Mouse (Mus musculus): ENCODE results near the gene Jmjd1c.

Jmjd1c gene

GRCm38 (mm10) chr10:67187952-67188351 lies 92.0 kb downstream of the Jmjd1c start:
- no peak for DNase-seq (ENCODE audit: low read depth, low spot score)

- no peak for DNase-seq (ENCODE audit: low read depth, low spot score)
Measured at GRCm38 (mm10) chr10:67189057-67189456, 93.1 kb downstream of the Jmjd1c start.

DNA sequence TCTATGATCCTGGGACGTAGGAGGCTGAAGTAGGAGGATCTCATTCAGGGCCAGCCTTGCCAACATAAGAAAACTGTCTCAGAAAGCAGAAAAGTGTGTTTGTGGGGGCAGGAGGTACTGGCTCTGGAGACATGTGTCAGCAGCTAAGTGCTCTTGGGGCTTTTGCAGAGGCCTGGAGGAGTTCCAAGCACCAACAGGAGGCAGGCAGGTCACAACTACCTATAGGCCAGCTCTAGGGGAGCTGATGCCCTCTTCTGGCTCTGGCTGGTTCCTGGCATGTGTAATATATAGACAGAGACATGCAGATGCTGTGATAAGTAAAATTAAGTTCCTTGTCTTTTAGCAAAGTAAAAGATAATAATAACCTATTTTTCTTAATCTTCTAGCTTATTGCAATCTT lies 94.3 kb downstream of the Jmjd1c start:
- DNase-seq (ENCODE audit: low read depth, low spot score), result no peak

DNA sequence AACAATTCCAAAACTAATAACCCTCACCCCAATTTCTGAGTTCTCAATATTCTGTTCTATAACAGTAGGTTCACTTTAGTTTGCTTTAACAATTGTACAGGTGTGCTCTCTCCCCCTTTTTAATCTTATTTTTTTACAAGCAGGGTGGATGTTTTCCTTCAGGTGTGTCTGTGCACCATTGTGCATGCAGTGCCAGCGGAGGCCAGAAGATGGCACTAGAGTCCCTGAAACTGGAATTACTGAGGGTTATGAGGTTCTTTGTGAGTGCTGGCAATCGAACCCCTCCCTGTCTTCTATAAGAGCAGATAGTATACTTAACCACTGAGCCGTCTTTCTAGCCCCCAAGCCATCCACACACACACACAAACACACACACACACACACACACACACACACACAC lies 96.4 kb downstream of the Jmjd1c start:
- no peak for DNase-seq (ENCODE audit: low read depth, low spot score)

- no peak for DNase-seq (ENCODE audit: low read depth, low spot score)
Measured at GRCm38 (mm10) chr10:67193003-67193652, 97.2 kb downstream of the Jmjd1c start.

- DNase-seq (ENCODE audit: low read depth, low spot score), result no peak
Measured at GRCm38 (mm10) chr10:67194046-67194445, 98.1 kb downstream of the Jmjd1c start.

DNA sequence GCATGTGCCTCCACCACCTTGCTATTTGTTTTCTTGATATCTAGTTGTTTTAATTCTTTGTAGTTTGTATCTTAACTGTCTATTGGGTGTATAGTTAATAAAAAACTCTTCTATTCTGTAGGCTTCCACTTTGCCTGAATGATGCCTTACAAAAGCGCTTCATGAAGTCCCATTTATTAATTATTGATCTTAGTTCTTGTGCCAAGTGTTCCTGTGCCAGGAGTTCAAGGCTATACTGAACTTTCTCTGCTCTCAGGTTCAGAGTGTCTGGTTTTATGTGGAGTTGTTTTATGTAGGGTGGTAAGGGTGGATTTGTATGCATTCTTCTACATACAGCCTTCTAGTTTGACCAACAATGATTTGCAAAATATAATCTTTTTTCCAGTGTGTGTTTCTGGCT lies 99.7 kb downstream of the Jmjd1c start:
- no peak for DNase-seq (ENCODE audit: low read depth, low spot score)

DNA sequence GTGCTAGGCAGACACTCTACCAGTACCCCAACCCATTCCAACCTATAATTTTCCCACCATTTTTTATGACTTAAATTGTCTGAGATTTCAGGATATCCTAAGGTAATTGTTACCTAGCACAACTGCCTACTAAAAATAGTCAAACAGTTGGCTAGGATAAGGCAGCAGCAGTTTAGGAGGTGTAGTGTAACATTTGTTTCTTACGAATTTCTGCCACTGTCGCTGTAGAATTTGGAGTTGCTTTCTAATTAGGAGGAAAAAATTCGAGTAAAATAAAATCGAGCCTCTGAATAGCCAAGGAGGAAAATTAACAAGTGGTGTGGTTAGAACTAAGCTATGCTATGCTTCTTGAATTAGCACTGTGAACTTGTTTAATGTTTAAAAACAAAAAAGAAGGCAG lies 101.3 kb downstream of the Jmjd1c start:
- DNase-seq (ENCODE audit: low read depth, low spot score), result no peak

DNA sequence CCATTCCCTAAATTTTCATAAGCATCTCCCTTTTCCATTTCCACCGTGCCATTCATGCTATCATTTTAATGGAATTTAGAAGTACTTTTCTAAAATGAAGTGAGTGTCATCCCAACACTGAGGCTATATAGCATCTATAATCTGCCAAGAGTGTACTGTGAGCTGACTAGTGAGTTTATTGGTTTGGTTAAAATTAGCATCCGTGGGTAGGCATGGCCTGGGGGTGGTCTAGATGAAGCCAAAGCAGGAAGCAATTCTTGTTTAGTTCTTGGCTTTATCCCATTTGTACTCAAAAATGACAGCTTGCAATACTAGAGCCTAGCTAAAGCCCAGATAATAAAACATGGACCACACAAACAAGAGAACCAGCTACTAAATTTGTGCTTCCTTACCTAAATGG lies 101.9 kb downstream of the Jmjd1c start:
- no peak for DNase-seq (ENCODE audit: low read depth, low spot score)

GRCm38 (mm10) chr10:67201769-67202168 lies 105.8 kb downstream of the Jmjd1c start:
- DNase-seq (ENCODE audit: low read depth, low spot score), result no peak

DNA sequence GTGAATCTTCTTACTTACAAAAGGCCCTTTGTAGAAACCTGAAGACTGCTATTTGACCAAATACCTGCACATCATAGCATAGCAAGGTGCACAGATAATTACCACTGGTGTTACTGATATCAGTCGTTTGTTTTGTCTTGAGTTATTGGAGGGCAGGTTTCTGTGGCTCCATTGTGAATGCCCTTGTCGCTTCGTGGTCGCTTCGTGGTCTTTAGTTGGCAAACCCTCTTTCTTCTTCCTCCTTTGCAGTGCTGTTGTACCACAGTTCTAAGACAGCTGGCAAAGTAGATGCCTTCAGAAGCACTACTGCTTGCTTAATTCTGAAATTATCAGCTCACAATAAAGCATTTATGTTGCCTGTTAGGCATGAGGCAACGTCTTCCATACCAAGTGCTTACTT lies 106.5 kb downstream of the Jmjd1c start:
- no peak for DNase-seq (ENCODE audit: low read depth, low spot score)

GRCm38 (mm10) chr10:67204652-67205407 lies 108.9 kb downstream of the Jmjd1c start:
- no peak for DNase-seq (ENCODE audit: low read depth, low spot score)

DNA sequence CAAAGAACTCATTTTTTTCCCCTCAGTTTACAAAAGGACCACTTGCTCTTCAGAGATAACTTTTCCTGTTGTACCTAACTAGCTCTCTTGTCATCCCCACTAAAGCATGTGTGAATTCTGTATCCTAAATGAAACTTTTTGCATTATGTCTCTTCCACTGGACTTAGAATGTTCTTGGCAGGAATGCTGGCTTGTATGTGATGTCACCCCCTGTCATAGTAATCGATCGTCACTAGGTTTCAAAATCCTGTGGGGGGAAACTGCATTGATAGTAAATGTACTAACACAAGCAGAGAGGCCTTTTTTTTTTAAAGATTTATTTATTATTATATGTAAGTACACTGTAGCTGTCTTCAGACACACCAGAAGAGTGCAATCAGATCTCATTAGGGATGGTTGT lies 112.0 kb downstream of the Jmjd1c start:
- no peak for DNase-seq (ENCODE audit: low read depth, low spot score)

GRCm38 (mm10) chr10:67209916-67210675 lies 114.2 kb downstream of the Jmjd1c start:
- no peak for DNase-seq (ENCODE audit: low read depth, low spot score)

DNA sequence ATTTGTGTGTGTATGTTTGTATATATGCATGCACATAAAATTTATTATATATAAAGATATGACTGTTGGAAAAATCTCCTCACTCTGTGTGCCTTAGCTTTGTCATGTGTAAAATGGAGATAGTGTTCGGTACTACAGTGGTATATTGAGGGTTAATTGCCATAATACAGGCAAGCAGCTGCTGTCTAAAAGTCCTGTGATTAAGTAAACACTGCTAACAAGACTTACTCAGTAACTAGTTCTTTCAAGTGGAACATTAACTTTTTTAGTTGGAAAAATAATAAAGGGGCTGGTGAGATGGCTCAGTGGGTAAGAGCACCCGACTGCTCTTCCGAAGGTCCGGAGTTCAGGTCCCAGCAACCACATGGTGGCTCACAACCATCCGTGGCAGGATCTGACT lies 116.1 kb downstream of the Jmjd1c start:
- DNase-seq (ENCODE audit: low read depth, low spot score), result no peak

- no peak for DNase-seq (ENCODE audit: low read depth, low spot score)
Measured at GRCm38 (mm10) chr10:67213720-67214119, 117.8 kb downstream of the Jmjd1c start.

DNA sequence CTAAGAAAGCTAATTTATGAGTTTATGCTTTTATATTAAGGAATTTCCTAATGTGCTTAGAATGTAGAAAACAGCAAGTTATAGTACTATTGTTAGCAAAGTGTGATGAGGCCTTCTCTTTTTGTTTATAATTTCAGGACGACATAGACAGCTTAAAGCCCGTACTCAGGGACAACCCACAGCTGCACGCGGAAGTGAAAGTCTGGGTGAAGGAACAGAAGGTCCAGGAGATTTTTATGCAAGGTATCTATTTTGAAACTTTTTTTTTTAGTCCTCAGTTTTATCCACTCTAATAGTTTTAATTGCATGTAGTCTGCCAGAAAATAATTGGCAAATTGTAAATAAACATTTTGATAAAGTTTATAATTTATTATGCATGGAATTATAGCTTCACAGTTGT lies 119.2 kb downstream of the Jmjd1c start:
- no peak for DNase-seq (ENCODE audit: low read depth, low spot score)

DNA sequence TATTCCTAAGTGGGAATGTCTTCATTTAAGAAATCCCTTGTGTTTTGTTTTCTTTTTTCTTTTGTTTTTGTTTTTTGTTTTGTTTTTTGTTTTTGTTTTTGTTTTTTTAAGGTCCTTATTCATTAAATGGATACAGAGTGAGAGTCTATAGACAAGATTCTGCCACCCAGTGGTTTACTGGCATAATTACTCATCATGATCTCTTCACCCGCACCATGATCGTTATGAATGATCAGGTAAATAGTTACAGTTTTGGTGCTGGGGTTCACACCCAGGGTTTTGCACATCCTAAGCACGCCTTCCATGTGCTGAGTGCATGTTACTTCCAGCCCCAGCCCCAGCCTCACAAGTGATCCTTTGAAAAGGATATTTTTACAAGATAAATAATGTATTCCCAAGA lies 120.9 kb downstream of the Jmjd1c start:
- DNase-seq (ENCODE audit: low read depth, low spot score), result no peak

DNA sequence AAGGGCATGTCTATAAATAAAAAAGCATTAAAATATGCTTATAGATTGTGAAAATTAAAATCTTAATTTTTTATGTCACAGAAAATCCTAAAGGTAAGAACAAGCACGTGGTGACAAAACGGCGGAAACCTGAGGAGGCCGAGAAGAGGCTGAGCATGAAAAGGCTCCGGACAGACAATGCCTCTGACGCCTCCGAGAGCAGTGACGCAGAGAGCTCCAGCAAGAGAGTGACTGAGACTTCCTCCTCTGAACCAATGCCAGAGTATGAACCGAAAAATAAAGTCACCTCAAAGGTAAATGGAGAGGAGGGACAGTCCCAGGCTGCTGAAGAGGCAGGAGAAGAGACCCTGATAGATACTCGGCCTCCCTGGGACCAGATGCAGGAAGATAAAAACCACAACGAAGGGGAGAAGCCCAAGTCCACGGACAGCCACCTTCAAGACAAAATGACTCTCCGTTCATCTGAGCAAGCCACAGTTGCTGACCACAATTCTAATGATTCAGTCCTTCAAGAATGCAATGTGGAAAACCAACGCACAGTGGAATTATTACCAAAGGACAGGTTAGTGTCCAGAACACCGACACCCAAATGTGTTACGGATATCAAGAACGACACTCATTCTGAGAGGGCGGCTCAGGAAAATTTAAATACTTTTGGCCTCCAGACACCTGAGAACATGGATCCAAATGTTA lies 123.1 kb downstream of the Jmjd1c start:
- no peak for DNase-seq (ENCODE audit: low read depth, low spot score)

DNA sequence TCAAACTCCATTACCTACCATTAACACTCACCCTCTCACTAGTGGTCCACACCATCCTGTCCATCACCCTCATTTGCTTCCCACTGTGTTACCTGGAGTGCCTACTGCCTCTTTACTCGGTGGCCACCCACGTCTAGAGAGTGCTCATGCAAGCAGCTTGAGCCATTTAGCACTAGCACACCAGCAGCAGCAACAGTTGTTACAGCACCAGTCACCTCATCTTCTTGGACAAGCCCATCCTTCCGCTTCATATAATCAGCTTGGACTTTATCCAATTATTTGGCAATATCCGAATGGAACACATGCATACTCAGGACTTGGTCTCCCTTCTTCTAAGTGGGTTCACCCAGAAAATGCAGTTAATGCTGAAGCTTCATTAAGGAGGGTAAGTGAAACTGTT lies 124.3 kb downstream of the Jmjd1c start:
- no peak for DNase-seq (ENCODE audit: low read depth, low spot score)

DNA sequence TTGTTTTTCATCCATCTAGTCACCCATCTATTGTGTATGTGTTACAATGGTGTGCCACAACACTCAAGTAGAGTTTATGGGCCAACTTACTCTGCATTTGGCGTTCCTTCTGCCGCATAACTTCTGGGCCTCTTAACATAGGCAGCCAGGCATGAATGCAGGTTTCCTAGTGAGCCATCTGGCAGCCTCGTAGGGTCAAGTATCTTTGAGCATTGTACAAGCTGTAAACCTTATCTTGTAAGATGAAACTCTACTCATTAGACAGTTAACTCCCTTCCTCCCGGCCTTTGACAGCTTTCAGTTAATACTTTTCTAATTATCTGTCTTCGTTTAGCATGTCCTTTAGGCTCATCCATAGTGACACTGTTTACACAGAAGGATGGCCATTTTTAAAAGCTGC lies 125.4 kb downstream of the Jmjd1c start:
- DNase-seq (ENCODE audit: low read depth, low spot score), result no peak

- no peak for DNase-seq (ENCODE audit: low read depth, low spot score)
Measured at GRCm38 (mm10) chr10:67223942-67224341, 128.0 kb downstream of the Jmjd1c start.

All from embryo, embryonic 11.5 days (tissue).